Mouse (Mus musculus) heart, postnatal 10 days (tissue): Measurements from ENCODE around the gene Il19. TPM values are rescaled to one million over a fixed set of nuclear protein-coding genes. Genes with fewer than 3 reads are reported as not detected.

Experiments used
- total RNA-seq, 2 experiments: library from RNA; stranded (reverse); gene quantifications; 2 replicates each; pipeline ENCODE4 v1.2.3; 2021

Gene Il19
- total RNA-seq, 2 experiments from 2014 or later, result not detected

Other genes starting within 250 kb of the Il19 start
- gene Gm29427, start 224.3 kb downstream of the Il19 start, total RNA-seq, result not detected
- 1 to 10 TPM; 5.6 to 7.0 TPM for gene Yod1, start 222.8 kb downstream of the Il19 start, total RNA-seq
- gene Pfkfb2, start 210.9 kb downstream of the Il19 start, total RNA-seq, result 10 to 100 TPM; 40.5 to 42.7 TPM
- under 1 TPM; 0.57 to 0.62 TPM for gene AA986860, start 208.1 kb downstream of the Il19 start, total RNA-seq
- gene Fcamr, start 139.2 kb downstream of the Il19 start, total RNA-seq, result under 1 TPM; 0.19 to 0.20 TPM
- gene Pigr, start 113.4 kb downstream of the Il19 start, total RNA-seq, result not detected
- gene Fcmr, start 74.4 kb downstream of the Il19 start, total RNA-seq, result under 1 TPM; 0.47 to 0.86 TPM
- gene Il24, start 52.7 kb downstream of the Il19 start, total RNA-seq, result not detected
- not detected for gene Il20, start 28.7 kb downstream of the Il19 start, total RNA-seq
- not detected for gene Il10, start 79.7 kb upstream of the Il19 start, total RNA-seq
- gene Mapkapk2, start 157.7 kb upstream of the Il19 start, total RNA-seq, result 100 to 1,000 TPM; 204 to 224 TPM
- gene Dyrk3, start 198.2 kb upstream of the Il19 start, total RNA-seq, result under 1 TPM; 0.32 to 0.91 TPM
- 10 to 100 TPM; 36.3 to 36.7 TPM for gene Eif2d, start 213.1 kb upstream of the Il19 start, total RNA-seq